Mouse (Mus musculus) olfactory bulb, adult 2 months (tissue): ENCODE measurements around the gene Msrb3.

Experiments used
- CTCF ChIP-seq: fragments of 200-500 bp; IDR thresholded peaks from 2 replicates; pipeline ENCODE4 v1.5.1; 2012; ENCODE audit warnings: low read depth, mild to moderate bottlenecking, low read length, moderate library complexity; ENCODE audit not compliant: insufficient read depth
- POLR2A ChIP-seq: fragments of 200-500 bp; IDR thresholded peaks from 2 replicates; pipeline ENCODE4 v1.6.1; 2012; ENCODE audit warnings: mild to moderate bottlenecking, low read depth, low read length, moderate library complexity; ENCODE audit not compliant: insufficient read depth

DNA sequence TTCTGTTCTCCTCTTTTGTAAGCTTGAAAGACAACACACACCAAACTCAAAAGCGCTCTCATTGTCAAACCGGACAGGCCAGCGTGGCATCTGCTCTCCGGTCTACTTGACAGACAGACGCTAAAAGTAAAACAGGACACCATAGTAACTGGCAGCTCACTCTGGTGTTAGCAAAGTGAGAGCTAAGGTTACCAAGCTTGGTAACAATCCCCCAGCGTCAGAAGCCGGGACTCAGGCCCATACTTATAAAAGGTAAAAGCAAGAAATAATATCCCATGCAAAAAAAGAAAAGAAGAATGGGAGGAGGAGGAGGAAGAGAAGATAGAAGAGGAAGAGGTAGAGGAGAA is 15.9 kb downstream of the Msrb3 start:
- no peak for TF ChIP-seq POLR2A
- TF ChIP-seq CTCF, result no peak
